Mouse (Mus musculus) kidney, embryonic 14.5 days (tissue): ENCODE results near the gene Ppid. TPM values are rescaled to one million over a fixed set of nuclear protein-coding genes. Genes with fewer than 3 reads are reported as not detected.
A peak's percentile ranks its signal among the peaks of the same experiment; 100 is the strongest.
"Not testable (repeated sequence)": the region's sequence is repeated elsewhere in the genome, so short reads cannot be mapped to it uniquely, and the experiment has no call there.

Experiments
- ATAC-seq: fragments of 200-750 bp; cut with Nextera tagmentation; 2 replicates; pipeline ENCODE4 v1.8.0; 2017; ENCODE audit warnings: moderate number of reproducible peaks, mild to moderate bottlenecking, moderate TSS enrichment, moderate library complexity; ENCODE audit not compliant: low FRiP score, low TSS enrichment
- H3K27ac ChIP-seq: fragments of 300-500 bp; sonication (generic); 2 replicates; pipeline ENCODE4 v1.5.1; 2014; ENCODE audit warnings: low read depth, mild to moderate bottlenecking, low read length, moderate library complexity, mixed read lengths
- H3K27me3 ChIP-seq: fragments of 300-500 bp; sonication (generic); 2 replicates; pipeline ENCODE4 v1.6.1; 2014; ENCODE audit warnings: mild to moderate bottlenecking, low read length; ENCODE audit not compliant: control insufficient read depth, insufficient read depth
- H3K36me3 ChIP-seq: fragments of 300-500 bp; sonication (generic); 2 replicates; pipeline ENCODE4 v1.6.1; 2014; ENCODE audit warnings: low read length, mixed read lengths; ENCODE audit not compliant: control insufficient read depth, insufficient read depth
- H3K4me1 ChIP-seq: fragments of 300-500 bp; sonication (generic); 2 replicates; pipeline ENCODE4 v1.6.1; 2014; ENCODE audit warnings: low read length, mixed read lengths; ENCODE audit not compliant: control insufficient read depth, insufficient read depth
- H3K4me2 ChIP-seq: fragments of 300-500 bp; sonication (generic); replicated peaks from 2 replicates; pipeline ENCODE4 v1.6.1; 2014; ENCODE audit warnings: low read depth, mild to moderate bottlenecking, low read length
- H3K4me3 ChIP-seq: fragments of 300-500 bp; sonication (generic); 2 replicates; pipeline ENCODE4 v1.5.1; 2014; ENCODE audit warnings: mild to moderate bottlenecking, low read length
- H3K9ac ChIP-seq: fragments of 300-500 bp; sonication (generic); 2 replicates; pipeline ENCODE4 v1.6.1; 2014; ENCODE audit warnings: low read depth, mild to moderate bottlenecking, low read length, moderate library complexity
- H3K9me3 ChIP-seq: fragments of 300-500 bp; sonication (generic); 2 replicates; pipeline ENCODE4 v1.6.1; 2016; ENCODE audit warnings: low read length; ENCODE audit not compliant: control insufficient read depth
- WGBS: fragments of 180-500 bp; shearing (Covaris S2); extraction: QIAGEN DNeasy Blood & Tissue Kit; methylation state at CpG from one replicate; pipeline ENCODE4 v1.1.7; 2014; 5-methylcytosine and 5-hydroxymethylcytosine counted together
- polyA plus RNA-seq: library from polyadenylated mRNA; unstranded; fragments of >200 nt; fragmentation: Nextera tagmentation; extraction: Ambion mirVana; gene quantifications from 2 replicates; pipeline ENCODE4 v1.2.1, GENCODE M21; 2014

The Ppid gene
- polyA plus RNA-seq, 1 experiment from 2014 or later, result 189 TPM

- H3K9me3 ChIP-seq, result no peaks in the 10 kb centered on the region
- H3K4me1 ChIP-seq, result 0 out of 2 replicates have a peak, but pooled peaks cover 5% of the 10 kb centered on the region
- peak; percentile 97 for ATAC-seq
- H3K9ac ChIP-seq, result peak within 1 kb of the TSS; percentile 81
- H3K27ac ChIP-seq, result peak within 1 kb of the TSS; percentile 76
- H3K4me3 ChIP-seq, result peak within 1 kb of the TSS; percentile 82
- no peaks in the 10 kb centered on the region for H3K36me3 ChIP-seq
- H3K4me2 ChIP-seq, result peak within 1 kb of the TSS; percentile 80
- under 1% methylated on average over 53 of the region's 55 CpGs for WGBS
- no peaks in the 10 kb centered on the region for H3K27me3 ChIP-seq
Observed at GRCm38 (mm10) chr3:79567703-79568362, 23.3 kb upstream of the Ppid start, which contains the start of gene Fnip2. TSS of gene Fnip2 (minus strand) at chr3:79567796.

GRCm38 (mm10) chr3:79568629-79569350, 22.4 kb upstream of the Ppid start:
- Histone ChIP-seq H3K27ac (peak overlapping the region; percentile 76; the same call in 1 of the 2 replicates), H3K36me3 (no peaks in the 10 kb centered on the region), H3K27me3 (no peaks in the 10 kb centered on the region), H3K9me3 (no peaks in the 10 kb centered on the region), H3K4me2 (peak overlapping the region; percentile 80; the same call in 1 of the 2 replicates), H3K9ac (no peak overlapping the region), H3K4me3 (peak overlapping the region; percentile 82), H3K4me1 (0 out of 2 replicates have a peak, but pooled peaks cover 5% of the 10 kb centered on the region)
- WGBS, result 87% methylated on average over 16 of the region's 16 CpGs
- no peak for ATAC-seq

DNA sequence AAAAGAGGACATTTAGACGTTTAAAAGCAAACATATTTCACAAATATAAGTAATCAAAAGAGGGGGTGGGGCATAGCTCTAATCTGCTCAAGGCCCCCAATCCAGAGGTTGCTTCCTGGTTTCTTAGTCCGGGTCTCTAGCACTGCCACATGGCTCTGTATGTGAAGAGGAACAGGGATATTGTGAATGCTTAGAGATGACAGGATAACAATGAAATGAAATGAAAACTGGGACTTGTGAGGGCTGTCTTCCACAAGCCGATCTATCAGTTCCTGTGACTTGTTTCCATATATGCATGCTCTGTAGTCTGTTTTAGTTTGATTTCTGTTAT, 21.8 kb upstream of the Ppid start:
- WGBS, result 88% methylated on average over 3 of the region's 3 CpGs
- Histone ChIP-seq H3K4me3 (no peak overlapping the region), H3K9ac (no peak overlapping the region), H3K27me3 (no peaks in the 10 kb centered on the region), H3K27ac (no peak overlapping the region), H3K4me1 (0 out of 2 replicates have a peak, but pooled peaks cover 5% of the 10 kb centered on the region), H3K4me2 (no peak overlapping the region), H3K36me3 (no peaks in the 10 kb centered on the region), H3K9me3 (no peaks in the 10 kb centered on the region)
- ATAC-seq, result no peak

DNA sequence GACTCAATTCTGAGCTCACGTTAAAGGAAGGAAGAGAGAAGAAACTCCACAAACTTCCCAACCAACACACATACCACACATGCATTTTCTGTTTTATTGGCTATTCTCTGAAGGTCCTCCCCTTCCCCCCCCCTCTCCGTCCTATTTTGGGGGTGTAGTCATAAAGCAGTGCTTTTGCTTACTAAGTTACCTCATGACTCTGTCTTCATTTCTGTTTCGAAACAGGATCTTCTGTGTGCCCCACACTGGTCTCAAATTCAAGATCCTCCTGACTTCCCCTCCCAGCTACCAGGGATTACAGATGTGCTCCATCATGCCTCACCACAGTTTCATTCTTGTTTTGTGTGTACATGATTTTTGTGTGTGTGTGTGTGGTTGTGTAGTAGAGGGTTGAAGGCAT, 18.7 kb upstream of the Ppid start:
- ATAC-seq, result no peak
- whole genome bisulfite sequencing, result 71% methylated on average over 3 of the region's 3 CpGs
- Histone ChIP-seq H3K4me2 (no peak overlapping the region), H3K36me3 (no peaks in the 10 kb centered on the region), H3K9me3 (no peaks in the 10 kb centered on the region), H3K4me1 (peaks cover 4% of the 10 kb centered on the region; the same call in 1 of the 2 replicates), H3K27me3 (no peaks in the 10 kb centered on the region), H3K9ac (no peak overlapping the region), H3K4me3 (no peak overlapping the region), H3K27ac (no peak overlapping the region)

DNA sequence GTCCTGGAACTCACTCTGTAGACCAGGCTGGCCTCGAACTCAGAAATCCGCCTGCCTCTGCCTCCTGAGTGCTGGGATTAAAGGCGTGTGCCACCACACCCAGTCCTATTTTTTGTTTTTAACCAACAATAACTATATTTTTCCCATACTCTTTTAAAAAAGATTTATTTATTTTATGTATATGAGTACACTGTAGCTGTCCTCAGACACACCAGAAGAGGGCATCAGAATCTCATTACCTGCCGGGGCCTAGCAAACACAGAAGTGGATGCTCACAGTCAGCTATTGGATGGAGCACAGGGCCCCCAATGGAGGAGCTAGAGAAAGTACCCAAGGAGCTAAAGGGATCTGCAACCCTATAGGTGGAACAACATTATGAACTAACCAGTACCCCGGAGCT, 17.8 kb upstream of the Ppid start:
- WGBS, result 95% methylated on average over 5 of the region's 5 CpGs
- not testable (repeated sequence) for H3K27me3 ChIP-seq, H3K4me3 ChIP-seq, H3K4me2 ChIP-seq, ATAC-seq, H3K9me3 ChIP-seq, H3K36me3 ChIP-seq, H3K4me1 ChIP-seq, H3K9ac ChIP-seq, H3K27ac ChIP-seq

DNA sequence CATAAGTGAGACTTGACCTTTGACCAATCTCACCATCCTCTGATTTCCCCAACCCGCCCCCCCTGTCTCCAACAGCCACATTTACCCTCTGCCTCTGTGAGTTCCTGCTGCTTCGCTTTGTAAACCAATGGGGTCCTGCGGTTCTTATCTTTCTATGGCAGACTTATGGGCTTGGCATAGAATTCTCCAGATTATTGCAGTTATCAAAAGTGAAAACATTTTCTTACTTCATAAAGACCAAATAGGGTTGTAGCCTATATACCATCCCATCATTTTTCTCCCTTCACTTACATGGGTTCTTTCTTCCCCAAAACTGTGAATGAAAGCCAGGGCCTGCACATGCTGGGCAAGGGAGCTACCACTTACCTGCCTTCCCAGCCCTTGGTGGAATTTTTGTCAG, 16.8 kb upstream of the Ppid start:
- Histone ChIP-seq H3K9ac (no peak overlapping the region), H3K36me3 (no peaks in the 10 kb centered on the region), H3K4me3 (no peak overlapping the region), H3K27ac (no peak overlapping the region), H3K4me1 (peaks cover 4% of the 10 kb centered on the region; the same call in 1 of the 2 replicates), H3K27me3 (no peaks in the 10 kb centered on the region), H3K9me3 (no peaks in the 10 kb centered on the region), H3K4me2 (no peak overlapping the region)
- whole genome bisulfite sequencing, result 92% methylated on average over 3 of the region's 3 CpGs
- no peak for ATAC-seq

GRCm38 (mm10) chr3:79575576-79576467, 15.3 kb upstream of the Ppid start:
- 43% methylated on average over 10 of the region's 10 CpGs for WGBS
- Histone ChIP-seq H3K9ac (no peak overlapping the region), H3K4me2 (peak overlapping the region; percentile 15; the same call in 1 of the 2 replicates), H3K27ac (no peak overlapping the region), H3K36me3 (no peaks in the 10 kb centered on the region), H3K4me1 (peaks cover 4% of the 10 kb centered on the region; the same call in 1 of the 2 replicates), H3K4me3 (no peak overlapping the region), H3K9me3 (no peaks in the 10 kb centered on the region), H3K27me3 (no peaks in the 10 kb centered on the region)
- ATAC-seq, result peak; percentile 52

DNA sequence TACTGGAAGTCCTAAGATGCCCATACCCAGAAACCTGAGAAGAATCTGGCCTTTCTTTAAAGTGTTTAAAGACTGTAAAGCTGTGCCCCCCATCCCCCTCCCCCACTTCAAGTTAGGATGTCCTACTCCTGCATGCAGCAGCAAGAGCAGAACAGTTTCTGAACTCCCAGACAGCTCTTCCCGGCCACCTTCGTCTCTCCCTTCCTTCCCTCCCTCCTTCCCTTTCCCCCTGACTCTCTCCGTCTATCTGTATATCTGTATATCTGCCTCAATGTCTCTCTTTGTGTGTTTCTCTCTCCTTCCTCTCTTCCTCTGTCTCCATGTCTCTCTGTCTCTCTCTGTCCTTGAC, 14.7 kb upstream of the Ppid start:
- H3K9ac ChIP-seq, result no peak overlapping the region
- H3K4me2 ChIP-seq, result peak overlapping the region; percentile 15; the same call in 1 of the 2 replicates
- peak; percentile 40; the same call in 1 of the 2 replicates for ATAC-seq
- no peak overlapping the region for H3K27ac ChIP-seq
- no peaks in the 10 kb centered on the region for H3K27me3 ChIP-seq
- H3K9me3 ChIP-seq, result no peaks in the 10 kb centered on the region
- H3K4me1 ChIP-seq, result peaks cover 4% of the 10 kb centered on the region; the same call in 1 of the 2 replicates
- no peaks in the 10 kb centered on the region for H3K36me3 ChIP-seq
- H3K4me3 ChIP-seq, result no peak overlapping the region
- WGBS, result 13% methylated on average over 3 of the region's 3 CpGs
